Mouse (Mus musculus) limb, embryonic 12.5 days (tissue): ENCODE data around the gene Gk. TPM values are rescaled to one million over a fixed set of nuclear protein-coding genes. Genes with fewer than 3 reads are reported as not detected.

Source experiments
- ATAC-seq: fragments of 200-750 bp; cut with Nextera tagmentation; 2 replicates; pipeline ENCODE4 v1.8.0; 2017; ENCODE audit warnings: low read depth, moderate TSS enrichment; ENCODE audit not compliant: insufficient number of reproducible peaks, insufficient read depth, low FRiP score, low TSS enrichment
- H3K27ac ChIP-seq: fragments of 300-500 bp; sonication (generic); 2 replicates; pipeline ENCODE4 v1.5.1; 2016; ENCODE audit warnings: mild to moderate bottlenecking, moderate library complexity
- H3K27me3 ChIP-seq: fragments of 300-500 bp; sonication (generic); 2 replicates; pipeline ENCODE4 v1.6.1; 2016; ENCODE audit warnings: mild to moderate bottlenecking, moderate library complexity
- H3K36me3 ChIP-seq: fragments of 300-500 bp; sonication (generic); 2 replicates; pipeline ENCODE4 v1.6.1; 2016; ENCODE audit warnings: mild to moderate bottlenecking, moderate library complexity
- H3K4me1 ChIP-seq: fragments of 300-500 bp; sonication (generic); replicated peaks from 2 replicates; pipeline ENCODE4 v1.6.1; 2016
- H3K4me2 ChIP-seq: fragments of 300-500 bp; sonication (generic); 2 replicates; pipeline ENCODE4 v1.6.1; 2016; ENCODE audit warnings: mild to moderate bottlenecking, moderate library complexity
- H3K4me3 ChIP-seq: fragments of 300-500 bp; sonication (generic); replicated peaks from 2 replicates; pipeline ENCODE4 v1.5.1; 2016; ENCODE audit warnings: mild to moderate bottlenecking
- H3K9ac ChIP-seq: fragments of 300-500 bp; sonication (generic); replicated peaks from 2 replicates; pipeline ENCODE4 v1.6.1; 2016; ENCODE audit warnings: mild to moderate bottlenecking, moderate library complexity
- H3K9me3 ChIP-seq: fragments of 300-500 bp; sonication (generic); 2 replicates; pipeline ENCODE4 v1.6.1; 2016; ENCODE audit warnings: mild to moderate bottlenecking, moderate library complexity
- WGBS: fragments of 180-500 bp; shearing (Covaris S2); methylation state at CpG from one replicate; pipeline ENCODE4 v1.1.7; 2016; 5-methylcytosine and 5-hydroxymethylcytosine counted together
- polyA plus RNA-seq: library from polyadenylated mRNA; unstranded; fragments of >200 nt; fragmentation: Nextera tagmentation; extraction: Ambion mirVana; gene quantifications from 2 replicates; pipeline ENCODE4 v1.2.1, GENCODE M21; 2016

Gene Gk
- polyA plus RNA-seq, 1 experiment from 2014 or later: 5.3 TPM

DNA sequence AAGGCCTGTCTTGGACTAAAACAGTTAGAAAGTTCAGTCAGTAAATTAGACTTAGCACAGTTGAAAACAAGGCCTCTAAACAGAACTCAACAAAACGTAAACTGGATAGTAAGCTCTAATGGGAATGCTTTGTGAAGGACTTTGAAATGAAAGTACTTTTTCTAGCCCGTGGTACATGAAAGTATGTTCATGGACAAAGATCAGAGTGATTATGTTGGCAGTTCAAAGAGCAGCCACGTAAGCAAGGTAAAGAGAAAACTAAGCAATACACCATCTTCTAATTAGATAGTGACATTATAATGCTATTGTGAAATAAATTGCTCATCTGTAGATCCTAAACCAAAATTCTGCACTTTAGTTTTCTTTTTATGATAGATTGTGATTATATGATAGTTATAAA, 32.8 kb downstream of the Gk start:
- no peak for ATAC-seq
- Histone ChIP-seq H3K9me3 (no peaks in the 10 kb centered on the region), H3K4me1 (no peaks in the 10 kb centered on the region), H3K4me3 (no peak overlapping the region), H3K27ac (no peak overlapping the region), H3K36me3 (no peaks in the 10 kb centered on the region), H3K4me2 (no peak overlapping the region), H3K27me3 (no peaks in the 10 kb centered on the region), H3K9ac (no peak overlapping the region)
- 80% methylated on average over 3 of the region's 3 CpGs for WGBS

DNA sequence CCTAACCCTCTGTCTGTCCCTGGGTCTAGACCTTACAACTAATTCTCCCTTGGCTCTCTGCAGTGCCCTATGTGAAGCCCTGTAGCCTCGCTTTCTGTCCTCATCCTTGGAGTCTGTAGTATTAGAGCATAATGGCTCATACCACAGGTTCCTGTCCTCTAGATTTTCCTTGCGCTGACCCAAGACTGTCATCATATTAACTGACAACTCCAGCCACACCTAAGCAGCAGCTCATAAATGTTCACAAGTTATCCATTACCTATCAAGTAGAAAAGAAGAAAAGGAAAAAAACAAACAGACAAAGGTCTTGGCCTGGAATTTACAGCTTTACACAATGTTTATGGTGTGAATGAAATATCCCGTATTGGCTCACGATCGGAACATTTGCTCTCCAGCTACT, 43.4 kb downstream of the Gk start:
- no peak overlapping the region for H3K4me3 ChIP-seq
- ATAC-seq: no peak
- H3K4me2 ChIP-seq: no peak overlapping the region
- no peak overlapping the region for H3K9ac ChIP-seq
- H3K27ac ChIP-seq: no peak overlapping the region
- 93% methylated on average over 5 of the region's 5 CpGs for WGBS
- H3K9me3 ChIP-seq: no peaks in the 10 kb centered on the region
- H3K36me3 ChIP-seq: no peaks in the 10 kb centered on the region
- H3K4me1 ChIP-seq: no peaks in the 10 kb centered on the region
- no peaks in the 10 kb centered on the region for H3K27me3 ChIP-seq

DNA sequence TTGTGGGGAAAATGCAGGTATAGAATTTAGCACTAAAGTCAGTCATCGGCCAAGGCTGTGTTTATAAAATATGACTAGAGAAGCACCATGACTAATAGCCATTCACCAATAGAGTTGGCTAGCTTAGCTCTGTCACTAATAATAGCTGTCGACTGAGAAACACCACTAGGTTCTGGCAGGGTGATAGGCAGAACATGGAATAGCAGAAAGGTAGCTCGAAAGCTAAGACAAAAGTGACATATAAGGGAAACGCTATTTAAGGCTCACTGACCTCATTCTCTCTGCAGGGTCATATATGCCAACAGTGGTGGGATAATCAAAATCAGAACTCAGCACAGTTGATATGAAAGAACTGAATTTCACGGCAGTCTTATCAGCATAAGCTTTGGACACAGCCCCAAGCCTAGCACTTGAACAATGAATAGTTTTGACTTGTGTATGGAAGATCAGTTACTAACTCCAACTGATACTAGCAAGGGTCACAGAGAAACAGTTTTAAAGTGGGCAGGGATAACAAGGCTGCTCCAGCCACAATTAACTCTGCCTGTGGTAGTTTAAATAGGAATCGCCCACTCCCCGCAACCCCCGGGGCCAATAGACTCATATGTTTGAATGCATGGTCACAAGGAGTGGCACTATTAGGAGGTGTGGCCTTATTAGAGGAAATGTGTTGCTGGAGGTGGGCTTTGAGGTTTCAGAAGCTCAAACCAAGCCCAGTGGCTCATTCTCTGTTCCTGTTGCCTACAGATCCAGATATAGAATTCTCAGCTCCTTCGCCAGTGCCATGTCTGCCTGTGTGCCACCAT, 45.3 kb downstream of the Gk start:
- Histone ChIP-seq H3K4me1 (no peaks in the 10 kb centered on the region), H3K27ac (no peak overlapping the region), H3K9me3 (no peaks in the 10 kb centered on the region), H3K9ac (no peak overlapping the region), H3K36me3 (no peaks in the 10 kb centered on the region), H3K27me3 (no peaks in the 10 kb centered on the region), H3K4me2 (no peak overlapping the region), H3K4me3 (no peak overlapping the region)
- 88% methylated on average over 9 of the region's 9 CpGs for whole genome bisulfite sequencing
- no peak for ATAC-seq

GRCm38 (mm10) chrX:85721226-85721625, 55.4 kb downstream of the Gk start:
- no peak overlapping the region for H3K27ac ChIP-seq
- no peak overlapping the region for H3K4me3 ChIP-seq
- no peaks in the 10 kb centered on the region for H3K9me3 ChIP-seq
- H3K36me3 ChIP-seq: no peaks in the 10 kb centered on the region
- no peak for ATAC-seq
- no peak overlapping the region for H3K4me2 ChIP-seq
- H3K9ac ChIP-seq: no peak overlapping the region
- H3K27me3 ChIP-seq: no peaks in the 10 kb centered on the region
- H3K4me1 ChIP-seq: no peaks in the 10 kb centered on the region

DNA sequence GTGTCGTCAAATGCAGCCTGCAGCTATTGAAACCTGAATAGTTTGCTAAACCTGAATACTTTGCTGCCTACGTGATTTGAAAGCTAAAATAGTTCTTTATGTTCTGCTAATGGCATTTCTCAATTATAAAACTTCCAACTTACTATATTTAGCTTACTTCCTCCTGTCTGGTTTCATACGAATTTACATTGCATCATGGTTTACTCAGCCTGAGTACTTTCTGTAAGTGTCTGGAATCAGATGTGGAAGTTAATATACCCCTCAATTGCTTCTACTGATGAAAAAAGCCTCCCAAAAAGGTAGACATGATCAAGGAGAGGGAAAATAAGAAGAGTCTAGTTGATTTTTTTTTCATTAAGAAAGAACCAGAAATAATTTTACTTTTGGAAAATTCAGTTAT, 66.2 kb downstream of the Gk start:
- Histone ChIP-seq H3K4me1 (no peaks in the 10 kb centered on the region), H3K9ac (no peak overlapping the region), H3K9me3 (no peaks in the 10 kb centered on the region), H3K27ac (no peak overlapping the region), H3K4me2 (no peak overlapping the region), H3K27me3 (no peaks in the 10 kb centered on the region), H3K36me3 (no peaks in the 10 kb centered on the region), H3K4me3 (no peak overlapping the region)
- 87% methylated on average over 3 of the region's 3 CpGs for WGBS
- ATAC-seq: no peak

DNA sequence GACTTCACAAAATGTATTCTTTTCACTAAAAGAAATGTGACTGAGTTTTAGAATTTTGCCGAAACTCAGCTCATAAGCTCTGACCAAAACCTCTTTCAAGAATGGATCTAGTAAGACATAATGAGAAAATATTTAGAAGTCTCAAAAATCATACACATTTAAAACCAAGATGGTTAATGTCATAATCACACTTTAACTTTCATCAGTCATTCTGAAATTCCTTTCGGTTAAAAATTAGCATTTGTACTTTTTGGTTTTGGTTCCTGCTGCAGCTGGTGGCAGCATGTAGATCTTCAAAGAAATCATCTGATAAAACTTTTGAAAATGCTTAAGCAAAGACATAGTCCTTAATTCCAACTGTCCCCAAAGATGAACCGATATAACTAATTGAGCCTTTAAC, 70.9 kb downstream of the Gk start:
- no peaks in the 10 kb centered on the region for H3K27me3 ChIP-seq
- no peak for ATAC-seq
- no peak overlapping the region for H3K4me3 ChIP-seq
- H3K27ac ChIP-seq: no peak overlapping the region
- no peak overlapping the region for H3K9ac ChIP-seq
- no peaks in the 10 kb centered on the region for H3K9me3 ChIP-seq
- H3K4me2 ChIP-seq: no peak overlapping the region
- no peaks in the 10 kb centered on the region for H3K4me1 ChIP-seq
- 96% methylated on average over 3 of the region's 3 CpGs for WGBS
- H3K36me3 ChIP-seq: no peaks in the 10 kb centered on the region

GRCm38 (mm10) chrX:85683723-85684122, 92.9 kb downstream of the Gk start:
- Histone ChIP-seq H3K4me1 (no peaks in the 10 kb centered on the region), H3K27me3 (no peaks in the 10 kb centered on the region)
- no peak for ATAC-seq

GRCm38 (mm10) chrX:85682125-85682524, 94.5 kb downstream of the Gk start:
- Histone ChIP-seq H3K4me1 (no peaks in the 10 kb centered on the region), H3K27me3 (no peaks in the 10 kb centered on the region), H3K9ac (no peak overlapping the region), H3K4me2 (no peak overlapping the region), H3K4me3 (no peak overlapping the region), H3K36me3 (no peaks in the 10 kb centered on the region), H3K9me3 (no peaks in the 10 kb centered on the region), H3K27ac (no peak overlapping the region)
- ATAC-seq: no peak
- WGBS: 48% methylated on average over 1 of the region's 1 CpGs

More at GRCm38 (mm10) chrX:85683723-85684122, 92.9 kb downstream of the Gk start:
- H3K27ac ChIP-seq: no peak overlapping the region
- H3K4me3 ChIP-seq: no peak overlapping the region
- WGBS: 66% methylated on average over 2 of the region's 2 CpGs
- H3K9ac ChIP-seq: no peak overlapping the region
- H3K4me2 ChIP-seq: no peak overlapping the region
- no peaks in the 10 kb centered on the region for H3K9me3 ChIP-seq
- no peaks in the 10 kb centered on the region for H3K36me3 ChIP-seq

DNA sequence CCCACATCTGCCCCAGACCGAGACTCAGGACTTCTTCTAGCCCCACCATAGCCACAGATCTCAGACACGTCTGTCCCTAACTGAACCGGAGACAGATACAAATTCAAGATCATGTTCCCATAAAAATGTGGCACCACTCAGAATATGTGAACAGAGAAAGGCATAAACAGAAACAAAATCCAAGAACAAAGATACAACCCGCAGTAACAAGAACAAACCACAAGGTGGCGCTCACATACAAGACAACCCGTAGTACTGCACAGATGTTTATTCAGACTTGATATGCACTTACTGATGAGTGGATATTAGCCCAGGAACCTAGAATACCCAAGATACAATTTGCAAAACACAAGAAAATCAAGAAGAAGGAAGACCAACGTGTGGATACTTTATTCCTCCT, 99.8 kb downstream of the Gk start:
- Histone ChIP-seq H3K4me2 (no peak overlapping the region), H3K9me3 (no peaks in the 10 kb centered on the region), H3K36me3 (no peaks in the 10 kb centered on the region), H3K4me3 (no peak overlapping the region), H3K9ac (no peak overlapping the region), H3K27ac (no peak overlapping the region), H3K27me3 (no peaks in the 10 kb centered on the region), H3K4me1 (no peaks in the 10 kb centered on the region)
- ATAC-seq: no peak
- WGBS: 20% methylated on average over 7 of the region's 7 CpGs

Other genes with a start within 250 kb of the Gk start
- gene Tab3, start 202.8 kb downstream of the Gk start, polyA plus RNA-seq: 2.8 and 4.9 TPM in 2 replicates
- 0.05 and 0.13 TPM in 2 replicates for gene 5430427O19Rik, start 93.5 kb upstream of the Gk start, polyA plus RNA-seq